Mouse (Mus musculus): Measurements from ENCODE around the gene Tas2r143.

Gene Tas2r143

GRCm38 (mm10) chr6:42397041-42397657 lies 2.9 kb upstream of the Tas2r143 start:
- peak; percentile 34 for DNase-seq (ENCODE audit: low read depth)

- no peak for DNase-seq (ENCODE audit: low read depth)
These were observed 1.8 kb upstream of the Tas2r143 start for GRCm38 (mm10) chr6:42398285-42398684.

GRCm38 (mm10) chr6:42398998-42399397 lies 1.0 kb upstream of the Tas2r143 start:
- no peak for DNase-seq (ENCODE audit: low read depth)

- DNase-seq (ENCODE audit: low read depth), result no peak
These were observed 5.1 kb downstream of the Tas2r143 start, which contains the start of gene Tas2r135 for GRCm38 (mm10) chr6:42405134-42405533. Gene Tas2r135, plus strand, starts transcription at chr6:42405434.

GRCm38 (mm10) chr6:42419443-42419842 lies 19.4 kb downstream of the Tas2r143 start:
- DNase-seq (ENCODE audit: low read depth), result peak; percentile 87

GRCm38 (mm10) chr6:42421439-42421838 lies 21.4 kb downstream of the Tas2r143 start:
- peak; percentile 55 for DNase-seq (ENCODE audit: low read depth)

GRCm38 (mm10) chr6:42424472-42424871 lies 24.4 kb downstream of the Tas2r143 start:
- DNase-seq (ENCODE audit: low read depth), result no peak

- DNase-seq (ENCODE audit: low read depth), result no peak
These were observed 26.3 kb downstream of the Tas2r143 start for GRCm38 (mm10) chr6:42426337-42426736.

GRCm38 (mm10) chr6:42433554-42433953 lies 33.5 kb downstream of the Tas2r143 start:
- peak; percentile 68 for DNase-seq (ENCODE audit: low read depth)

- DNase-seq (ENCODE audit: low read depth), result peak; percentile 35
These were observed 34.4 kb downstream of the Tas2r143 start, which contains the start of gene Tas2r126 for GRCm38 (mm10) chr6:42434446-42434845. Gene Tas2r126, plus strand, starts transcription at chr6:42434535.

- no peak for DNase-seq (ENCODE audit: low read depth)
These were observed 35.5 kb downstream of the Tas2r143 start for GRCm38 (mm10) chr6:42435490-42435889.

GRCm38 (mm10) chr6:42441395-42441794 lies 41.4 kb downstream of the Tas2r143 start:
- no peak for DNase-seq (ENCODE audit: low read depth)

GRCm38 (mm10) chr6:42444491-42444890 lies 44.5 kb downstream of the Tas2r143 start:
- DNase-seq (ENCODE audit: low read depth), result peak; percentile 36

- DNase-seq (ENCODE audit: low read depth), result no peak
These were observed 47.3 kb downstream of the Tas2r143 start for GRCm38 (mm10) chr6:42447381-42447780.
